Mouse (Mus musculus): ENCODE results near the gene Iqce.

DNA sequence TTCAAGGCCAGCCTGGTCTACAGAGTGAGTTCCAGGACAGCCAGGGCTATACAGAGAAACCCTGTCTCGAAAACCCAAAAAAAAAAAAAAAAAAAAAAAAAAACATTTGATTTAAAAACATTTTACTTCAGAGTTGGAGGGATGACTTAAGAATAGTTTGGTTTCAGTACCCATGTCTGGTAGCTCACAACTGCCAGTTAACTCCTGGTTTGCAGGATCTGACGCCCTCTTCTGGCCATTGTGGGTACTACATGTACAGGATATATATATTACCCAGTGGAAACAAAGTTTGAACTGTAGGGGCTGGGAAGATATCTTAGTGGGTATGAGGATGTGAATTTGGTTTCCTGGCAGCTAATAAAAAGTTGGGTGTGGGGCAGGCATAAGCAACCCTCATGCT, 48.7 kb upstream of the Iqce start:
- TF ChIP-seq CTCF (IDR thresholded peaks at IDR 0.05; ENCODE audit: borderline replicate concordance, extremely low read depth, insufficient read depth, insufficient read length) (peak; percentile 64; the same call in 1 of the 2 replicates), POLR2A (IDR thresholded peaks at IDR 0.05; ENCODE audit: borderline replicate concordance, extremely low read depth, insufficient read depth, insufficient read length, poor library complexity, severe bottlenecking) (no peak)
